Mouse (Mus musculus) retina, embryonic 14.5 days (tissue): ENCODE measurements around the gene Pex3.

Experiments
- DNase-seq: peaks from one replicate; pipeline ENCODE4 v3.0.0-alpha.2; 2015; ENCODE audit warnings: low spot score

Gene Pex3

GRCm38 (mm10) chr10:13552646-13553497, at the start of gene Pex3, which contains the start of gene Adat2:
Gene Pex3 (minus strand): TSS chr10:13553142.
Gene Adat2 (plus strand): TSS chr10:13552894.
- DNase-seq = peak; percentile 95

GRCm38 (mm10) chr10:13600926-13601325, 48.0 kb upstream of the Pex3 start:
- no peak for DNase-seq

GRCm38 (mm10) chr10:13597491-13597890, 44.5 kb upstream of the Pex3 start:
- no peak for DNase-seq

- no peak for DNase-seq
These were observed 43.9 kb upstream of the Pex3 start for GRCm38 (mm10) chr10:13596866-13597265.

- no peak for DNase-seq
These were observed 43.1 kb upstream of the Pex3 start for GRCm38 (mm10) chr10:13596073-13596472.

- no peak for DNase-seq
These were observed 40.6 kb upstream of the Pex3 start for GRCm38 (mm10) chr10:13593529-13593928.

GRCm38 (mm10) chr10:13592196-13592595, 39.3 kb upstream of the Pex3 start:
- no peak for DNase-seq

- DNase-seq = no peak
These were observed 35.0 kb upstream of the Pex3 start for GRCm38 (mm10) chr10:13587914-13588313.

- DNase-seq = no peak
These were observed 24.2 kb upstream of the Pex3 start for GRCm38 (mm10) chr10:13577123-13577522.

GRCm38 (mm10) chr10:13572410-13572809, 19.5 kb upstream of the Pex3 start:
- no peak for DNase-seq

GRCm38 (mm10) chr10:13572003-13572402, 19.1 kb upstream of the Pex3 start:
- peak; percentile 35 for DNase-seq

- DNase-seq = no peak
These were observed 18.0 kb upstream of the Pex3 start for GRCm38 (mm10) chr10:13570697-13571538.

GRCm38 (mm10) chr10:13569818-13570217, 16.9 kb upstream of the Pex3 start:
- peak; percentile 31 for DNase-seq

- no peak for DNase-seq
These were observed 13.5 kb upstream of the Pex3 start for GRCm38 (mm10) chr10:13566393-13566792.

GRCm38 (mm10) chr10:13565080-13565448, 12.1 kb upstream of the Pex3 start:
- no peak for DNase-seq

GRCm38 (mm10) chr10:13564364-13565079, 11.6 kb upstream of the Pex3 start:
- peak; percentile 77 for DNase-seq

- DNase-seq = no peak
These were observed 7.2 kb upstream of the Pex3 start for GRCm38 (mm10) chr10:13560014-13560674.

- no peak for DNase-seq
These were observed 1.4 kb upstream of the Pex3 start for GRCm38 (mm10) chr10:13554316-13554715.

- no peak for DNase-seq
These were observed 600 bp upstream of the Pex3 start for GRCm38 (mm10) chr10:13553498-13553985.

GRCm38 (mm10) chr10:13541721-13542120, 11.2 kb downstream of the Pex3 start:
- DNase-seq = no peak

GRCm38 (mm10) chr10:13539769-13540333, 13.1 kb downstream of the Pex3 start:
- no peak for DNase-seq
